Mouse (Mus musculus) embryonic facial prominence, embryonic 13.5 days (tissue): ENCODE measurements around the gene Klf13. TPM values are rescaled to one million over a fixed set of nuclear protein-coding genes. Genes with fewer than 3 reads are reported as not detected.

Experiments
- ATAC-seq: fragments of 200-750 bp; cut with Nextera tagmentation; 2 replicates; pipeline ENCODE4 v1.8.0; 2017; ENCODE audit warnings: low read depth; ENCODE audit not compliant: insufficient number of reproducible peaks, insufficient read depth, low FRiP score, low TSS enrichment
- H3K27ac ChIP-seq: fragments of 300-500 bp; sonication (generic); 2 replicates; pipeline ENCODE4 v1.5.1; 2015; ENCODE audit warnings: moderate library complexity, mild to moderate bottlenecking, inconsistent platforms
- H3K27me3 ChIP-seq: fragments of 300-500 bp; sonication (generic); 2 replicates; pipeline ENCODE4 v1.6.1; 2015; ENCODE audit warnings: mild to moderate bottlenecking, inconsistent platforms
- H3K36me3 ChIP-seq: fragments of 300-500 bp; sonication (generic); 2 replicates; pipeline ENCODE4 v1.6.1; 2015; ENCODE audit warnings: mild to moderate bottlenecking, inconsistent platforms
- H3K4me1 ChIP-seq: fragments of 300-500 bp; sonication (generic); 2 replicates; pipeline ENCODE4 v1.6.1; 2015; ENCODE audit warnings: inconsistent platforms
- H3K4me2 ChIP-seq: fragments of 300-500 bp; sonication (generic); 2 replicates; pipeline ENCODE4 v1.6.1; 2015; ENCODE audit warnings: moderate library complexity, mild to moderate bottlenecking, inconsistent platforms
- H3K4me3 ChIP-seq: fragments of 300-500 bp; sonication (generic); 2 replicates; pipeline ENCODE4 v1.5.1; 2015; ENCODE audit warnings: mild to moderate bottlenecking, inconsistent platforms
- H3K9ac ChIP-seq: fragments of 300-500 bp; sonication (generic); 2 replicates; pipeline ENCODE4 v1.6.1; 2015; ENCODE audit warnings: mild to moderate bottlenecking, inconsistent platforms
- H3K9me3 ChIP-seq: fragments of 300-500 bp; sonication (generic); 2 replicates; pipeline ENCODE4 v1.6.1; 2016; ENCODE audit warnings: inconsistent platforms
- WGBS: fragments of 180-500 bp; shearing (Covaris S2); methylation state at CpG from one replicate; pipeline ENCODE4 v1.1.7; 2015; ENCODE audit warnings: mixed read lengths; 5-methylcytosine and 5-hydroxymethylcytosine counted together
- polyA plus RNA-seq: library from polyadenylated mRNA; unstranded; fragments of >200 nt; fragmentation: Nextera tagmentation; extraction: Ambion mirVana; gene quantifications from 2 replicates; pipeline ENCODE4 v1.2.1, GENCODE M21; 2015

Klf13 gene
- polyA plus RNA-seq, 1 experiment from 2014 or later, result 23.0 TPM

GRCm38 (mm10) chr7:63865911-63866310, 72.8 kb downstream of the Klf13 start:
- Histone ChIP-seq H3K9ac (no peak overlapping the region), H3K4me1 (no peaks in the 10 kb centered on the region), H3K27ac (no peak overlapping the region), H3K27me3 (no peaks in the 10 kb centered on the region), H3K4me3 (no peak overlapping the region), H3K36me3 (no peaks in the 10 kb centered on the region), H3K9me3 (no peaks in the 10 kb centered on the region), H3K4me2 (no peak overlapping the region)
- ATAC-seq, result no peak
- whole genome bisulfite sequencing, result 91% methylated on average over 4 of the region's 4 CpGs

- H3K36me3 ChIP-seq, result no peaks in the 10 kb centered on the region
- WGBS, result 70% methylated on average over 1 of the region's 1 CpGs
- no peaks in the 10 kb centered on the region for H3K27me3 ChIP-seq
- H3K4me2 ChIP-seq, result no peak overlapping the region
- H3K4me3 ChIP-seq, result no peak overlapping the region
- H3K27ac ChIP-seq, result no peak overlapping the region
- H3K9ac ChIP-seq, result no peak overlapping the region
- no peaks in the 10 kb centered on the region for H3K9me3 ChIP-seq
- no peak for ATAC-seq
- H3K4me1 ChIP-seq, result peaks cover 9% of the 10 kb centered on the region; the same call in 1 of the 2 replicates
Measured at GRCm38 (mm10) chr7:63863046-63863445, 75.7 kb downstream of the Klf13 start.

GRCm38 (mm10) chr7:63861123-63861522, 77.6 kb downstream of the Klf13 start:
- H3K9ac ChIP-seq, result no peak overlapping the region
- H3K4me3 ChIP-seq, result no peak overlapping the region
- WGBS, result 89% methylated on average over 6 of the region's 6 CpGs
- H3K4me1 ChIP-seq, result peaks cover 11% of the 10 kb centered on the region; the same call in 1 of the 2 replicates
- ATAC-seq, result no peak
- no peaks in the 10 kb centered on the region for H3K36me3 ChIP-seq
- H3K4me2 ChIP-seq, result no peak overlapping the region
- H3K27ac ChIP-seq, result no peak overlapping the region
- H3K27me3 ChIP-seq, result no peaks in the 10 kb centered on the region
- no peaks in the 10 kb centered on the region for H3K9me3 ChIP-seq

GRCm38 (mm10) chr7:63858571-63859152, 80.1 kb downstream of the Klf13 start:
- no peaks in the 10 kb centered on the region for H3K36me3 ChIP-seq

GRCm38 (mm10) chr7:63857771-63858417, 80.8 kb downstream of the Klf13 start:
- Histone ChIP-seq H3K4me1 (peaks cover 11% of the 10 kb centered on the region; the same call in 1 of the 2 replicates), H3K27ac (no peak overlapping the region), H3K36me3 (no peaks in the 10 kb centered on the region), H3K9ac (no peak overlapping the region), H3K9me3 (no peaks in the 10 kb centered on the region), H3K27me3 (no peaks in the 10 kb centered on the region), H3K4me2 (peak overlapping the region; percentile 65; the same call in 1 of the 2 replicates), H3K4me3 (no peak overlapping the region)
- 72% methylated on average over 17 of the region's 17 CpGs for WGBS
- no peak for ATAC-seq

More at GRCm38 (mm10) chr7:63858571-63859152, 80.1 kb downstream of the Klf13 start:
- Histone ChIP-seq H3K9me3 (no peaks in the 10 kb centered on the region), H3K4me3 (peak overlapping the region; percentile 42), H3K4me1 (peaks cover 11% of the 10 kb centered on the region; the same call in 1 of the 2 replicates), H3K4me2 (peak overlapping the region; percentile 65), H3K27ac (no peak overlapping the region), H3K9ac (peak overlapping the region; percentile 62), H3K27me3 (no peaks in the 10 kb centered on the region)
- peak; percentile 62; the same call in 1 of the 2 replicates for ATAC-seq
- 3% methylated on average over 22 of the region's 22 CpGs for WGBS

- WGBS, result 68% methylated on average over 4 of the region's 4 CpGs
- ATAC-seq, result no peak
- Histone ChIP-seq H3K4me2 (no peak overlapping the region), H3K4me3 (no peak overlapping the region), H3K27me3 (no peaks in the 10 kb centered on the region), H3K4me1 (peaks cover 11% of the 10 kb centered on the region; the same call in 1 of the 2 replicates), H3K9me3 (no peaks in the 10 kb centered on the region), H3K9ac (no peak overlapping the region), H3K36me3 (no peaks in the 10 kb centered on the region), H3K27ac (no peak overlapping the region)
Measured at GRCm38 (mm10) chr7:63855283-63855682, 83.4 kb downstream of the Klf13 start.

GRCm38 (mm10) chr7:63851841-63852533, 86.7 kb downstream of the Klf13 start:
- no peak overlapping the region for H3K9ac ChIP-seq
- no peaks in the 10 kb centered on the region for H3K9me3 ChIP-seq
- H3K4me2 ChIP-seq, result no peak overlapping the region
- H3K36me3 ChIP-seq, result no peaks in the 10 kb centered on the region
- H3K4me1 ChIP-seq, result no peaks in the 10 kb centered on the region
- ATAC-seq, result no peak
- H3K27me3 ChIP-seq, result no peaks in the 10 kb centered on the region
- no peak overlapping the region for H3K4me3 ChIP-seq
- H3K27ac ChIP-seq, result no peak overlapping the region
- 56% methylated on average over 7 of the region's 7 CpGs for WGBS

Other genes with a start within 250 kb of the Klf13 start
- gene E030018B13Rik, start 22.1 kb downstream of the Klf13 start, polyA plus RNA-seq, result not detected in 2 replicates
- gene Trpm1, start 214.9 kb upstream of the Klf13 start, polyA plus RNA-seq, result 1.5 and 1.6 TPM in 2 replicates